ENCODE assay signal across 8 mouse cellular contexts in the genomic region with DNA sequence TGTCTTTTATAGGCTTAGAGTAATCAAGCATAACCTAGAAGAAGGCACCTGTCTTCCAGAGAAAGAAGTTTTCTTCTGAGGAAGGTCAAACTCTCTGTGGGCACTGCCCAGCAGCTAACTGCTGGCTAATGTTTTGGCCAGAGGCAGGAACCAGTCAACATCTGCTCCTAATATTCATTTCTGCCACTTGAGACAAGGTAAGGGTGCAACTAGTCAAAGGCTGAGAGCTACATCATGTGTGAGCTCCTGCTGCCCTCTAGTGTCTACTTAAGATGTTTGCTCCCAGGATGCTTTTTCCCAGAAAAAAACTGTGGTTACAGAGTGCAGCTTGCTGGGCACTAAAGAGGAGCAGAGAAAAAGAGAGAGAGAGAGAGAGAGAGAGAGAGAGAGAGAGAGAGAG. TPM values are rescaled to one million over a fixed set of nuclear protein-coding genes. Genes with fewer than 3 reads are reported as not detected.
DNase-seq lines count a peak whose midpoint lies in the region; ATAC-seq and TF ChIP-seq lines count a peak whose summit lies in the region.

No protein-coding gene starts in this region.

- DNase-seq in frontal cortex, postnatal 25 days (ENCODE audit: low spot score in 2 of 2): no peak
- peak; percentile 36 for DNase-seq in heart, postnatal 4 days
- DNase-seq in spleen, adult 12 weeks (ENCODE audit: low spot score): no peak

- peak; percentile 92 for ATAC-seq in frontal cortex, adult (ENCODE audit: low TSS enrichment)
- peak; percentile 76; the same call in 1 of the 2 replicates for ATAC-seq in limb, embryonic 13.5 days (ENCODE audit: low FRiP score, low read depth)
- ATAC-seq in neural tube, embryonic 14.5 days (ENCODE audit: low read depth): peak; percentile 88

- H3K9ac ChIP-seq in limb, embryonic 13.5 days: no peak overlapping the region
- H3K9ac ChIP-seq in neural tube, embryonic 14.5 days (replicated peaks; ENCODE audit: low read depth, low read length): no peak overlapping the region

- no peaks in the 10 kb centered on the region for H3K79me3 ChIP-seq in C2C12 (ENCODE audit: low read depth)

- TF ChIP-seq CTCF in C2C12 (IDR thresholded peaks at IDR 0.05; ENCODE audit: control insufficient read depth, insufficient read depth, insufficient read length): peak; percentile 16
- TF ChIP-seq CTCF in cortical plate, adult 2 months (IDR thresholded peaks at IDR 0.05; ENCODE audit: extremely low read depth, insufficient read depth, low read length): peak; percentile 80

- H3K36me3 ChIP-seq in C2C12 (ENCODE audit: control insufficient read depth, insufficient read depth): no peaks in the 10 kb centered on the region
- no peaks in the 10 kb centered on the region for H3K36me3 ChIP-seq in limb, embryonic 13.5 days
- H3K36me3 ChIP-seq in neural tube, embryonic 14.5 days (ENCODE audit: control insufficient read depth, insufficient read depth, low read length): no peaks in the 10 kb centered on the region

- no peak overlapping the region for H3ac ChIP-seq in C2C12 (ENCODE audit: control insufficient read depth, insufficient read length, low read depth)

- no peaks in the 10 kb centered on the region for H3K27me3 ChIP-seq in C2C12 (ENCODE audit: control insufficient read depth, insufficient read depth, insufficient read length)
- H3K27me3 ChIP-seq in limb, embryonic 13.5 days: 0 out of 2 replicates have a peak, but pooled peaks cover 3% of the 10 kb centered on the region
- no peaks in the 10 kb centered on the region for H3K27me3 ChIP-seq in neural tube, embryonic 14.5 days (ENCODE audit: control insufficient read depth, insufficient read depth, low read length)

- no peak overlapping the region for H3K4me2 ChIP-seq in limb, embryonic 13.5 days (replicated peaks)
- no peak overlapping the region for H3K4me2 ChIP-seq in neural tube, embryonic 14.5 days (ENCODE audit: low read depth, low read length)

- no peaks in the 10 kb centered on the region for H3K4me1 ChIP-seq in cortical plate, adult 2 months (ENCODE audit: control insufficient read depth, insufficient read depth, low read length)
- H3K4me1 ChIP-seq in limb, embryonic 13.5 days: no peaks in the 10 kb centered on the region
- H3K4me1 ChIP-seq in neural tube, embryonic 14.5 days (ENCODE audit: control insufficient read depth, insufficient read depth, low read length): no peaks in the 10 kb centered on the region

- no peak for TF ChIP-seq POLR2A in cortical plate, adult 2 months (IDR thresholded peaks at IDR 0.05; ENCODE audit: extremely low read depth, insufficient read depth, low read length)

- H3K4me3 ChIP-seq in C2C12 (ENCODE audit: insufficient read depth, poor library complexity, severe bottlenecking): no peak overlapping the region
- H3K4me3 ChIP-seq in cortical plate, adult 2 months (ENCODE audit: insufficient read depth, low read length): no peak overlapping the region
- H3K4me3 ChIP-seq in limb, embryonic 13.5 days: no peak overlapping the region
- H3K4me3 ChIP-seq in neural tube, embryonic 14.5 days (ENCODE audit: low read depth, low read length): no peak overlapping the region

- H3K27ac ChIP-seq in cortical plate, adult 2 months (ENCODE audit: insufficient read depth, low read length): no peak overlapping the region
- H3K27ac ChIP-seq in limb, embryonic 13.5 days: no peak overlapping the region
- no peak overlapping the region for H3K27ac ChIP-seq in neural tube, embryonic 14.5 days (ENCODE audit: low read depth, low read length)

- no peaks in the 10 kb centered on the region for H3K79me2 ChIP-seq in C2C12 (ENCODE audit: control insufficient read depth, insufficient read depth)

- H3K9me3 ChIP-seq in limb, embryonic 13.5 days: no peaks in the 10 kb centered on the region
- H3K9me3 ChIP-seq in neural tube, embryonic 14.5 days (ENCODE audit: control insufficient read depth, low read length): no peaks in the 10 kb centered on the region

TF ChIP-seq in C2C12, 6 proteins besides CTCF, POLR2A, EP300 and RAD21:
- TF ChIP-seq USF1 (IDR thresholded peaks at IDR 0.05; ENCODE audit: low read depth) (no peak), CEBPB (IDR thresholded peaks at IDR 0.05; ENCODE audit: low read depth) (no peak), MAX (IDR thresholded peaks at IDR 0.05) (no peak), MYOD1 (IDR thresholded peaks at IDR 0.05; ENCODE audit: control insufficient read depth, insufficient read length, low read depth) (no peak), MYOG (IDR thresholded peaks at IDR 0.05; ENCODE audit: control insufficient read depth, extremely low read depth, insufficient read length) (no peak), FOSL1 (IDR thresholded peaks at IDR 0.05; ENCODE audit: insufficient read depth, low read length, poor library complexity, severe bottlenecking) (no peak)

RNA-seq across cellular contexts. Expression of gene Trim32, which starts 15.0 kb away (rescaled TPM):
- polyA plus RNA-seq in C2C12 (2012; fragmentation: generic; extraction: Trizol): 24.1 TPM
- polyA plus RNA-seq in cortical plate, adult 2 months (2012; rRNA removed): 133 and 139 TPM in 2 replicates
- total RNA-seq in heart, postnatal 4 days (2021): 10 to 100 TPM; 17.5 to 26.2 TPM
- polyA plus RNA-seq in limb, embryonic 13.5 days (2015; fragmentation: Nextera tagmentation; extraction: Ambion mirVana): 58.7 and 64.4 TPM in 2 replicates
- polyA plus RNA-seq in neural tube, embryonic 14.5 days (2014; fragmentation: Nextera tagmentation; extraction: Ambion mirVana): 188 and 189 TPM in 2 replicates
